Mouse (Mus musculus) thymus, adult 2 months (tissue): Measurements from ENCODE around the gene Dock9. TPM values are rescaled to one million over a fixed set of nuclear protein-coding genes. Genes with fewer than 3 reads are reported as not detected.

Experiments
- DNase-seq: peaks from one replicate; pipeline ENCODE4 v3.0.0; 2021
- H3K27ac ChIP-seq: fragments of 200-500 bp; 2 replicates; pipeline ENCODE4 v1.5.1; 2012; ENCODE audit warnings: low read length, control low read depth; ENCODE audit not compliant: control insufficient read depth, insufficient read depth
- H3K27me3 ChIP-seq: fragments of 200-500 bp; 2 replicates; pipeline ENCODE4 v1.6.1; 2012; ENCODE audit warnings: mild to moderate bottlenecking, low read length, moderate library complexity, mixed read lengths; ENCODE audit not compliant: control insufficient read depth, insufficient read depth
- H3K36me3 ChIP-seq: fragments of 200-500 bp; 2 replicates; pipeline ENCODE4 v1.6.1; 2012; ENCODE audit warnings: mild to moderate bottlenecking, low read length, moderate library complexity; ENCODE audit not compliant: control insufficient read depth, insufficient read depth
- H3K4me1 ChIP-seq: fragments of 200-500 bp; replicated peaks from 2 replicates; pipeline ENCODE4 v1.6.1; 2012; ENCODE audit warnings: low read length; ENCODE audit not compliant: control insufficient read depth, insufficient read depth
- H3K4me3 ChIP-seq: fragments of 200-500 bp; 2 replicates; pipeline ENCODE4 v1.5.1; 2012; ENCODE audit warnings: mild to moderate bottlenecking, low read length, control low read depth, moderate library complexity; ENCODE audit not compliant: control insufficient read depth, insufficient read depth
- CTCF ChIP-seq: fragments of 200-500 bp; IDR thresholded peaks from 2 replicates; pipeline ENCODE4 v1.5.1; 2012; ENCODE audit warnings: mild to moderate bottlenecking, control low read depth, low read length, moderate library complexity, borderline replicate concordance; ENCODE audit not compliant: control insufficient read depth, poor library complexity, insufficient read depth; ENCODE audit errors: extremely low read depth
- POLR2A ChIP-seq: fragments of 200-500 bp; IDR thresholded peaks from 2 replicates; pipeline ENCODE4 v1.6.1; 2012; ENCODE audit warnings: mild to moderate bottlenecking, low read length, control low read depth, moderate library complexity; ENCODE audit not compliant: control insufficient read depth, poor library complexity, insufficient read depth; ENCODE audit errors: extremely low read depth
- WGBS: fragments of 180-500 bp; shearing (Covaris S2); methylation state at CpG from one replicate; pipeline ENCODE4 v1.1.7; 2018; 5-methylcytosine and 5-hydroxymethylcytosine counted together
- polyA plus RNA-seq: library from polyadenylated mRNA; depleted of rRNA; stranded (reverse); fragments of >200 nt; gene quantifications from 2 replicates; pipeline ENCODE4 v1.2.3, GENCODE M21; 2012

Dock9 gene
- polyA plus RNA-seq, 1 experiment: 13.2 TPM

DNA sequence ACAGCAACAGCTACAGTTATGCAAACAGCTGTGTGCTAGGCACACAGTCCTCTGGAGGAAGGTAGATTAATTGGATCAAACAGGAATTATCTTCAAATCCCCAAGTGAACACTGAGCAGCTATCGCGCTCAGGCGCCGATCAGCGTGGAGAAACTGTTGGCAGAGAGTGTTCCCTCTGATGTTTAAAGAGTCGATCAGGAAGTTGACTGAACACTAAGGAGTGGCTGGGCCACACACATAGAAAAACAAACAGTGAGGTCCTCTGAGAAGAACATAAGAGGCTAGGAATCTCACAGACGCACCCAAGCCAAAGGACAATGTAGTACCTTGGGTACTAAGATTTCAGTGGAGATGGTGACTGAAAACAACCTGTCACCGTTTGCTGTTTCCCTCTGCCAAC is 136.7 kb downstream of the Dock9 start:
- Histone ChIP-seq H3K4me1 (no peaks in the 10 kb centered on the region; the same call in 1 of the 2 replicates), H3K27me3 (no peaks in the 10 kb centered on the region), H3K4me3 (no peak overlapping the region), H3K27ac (no peak overlapping the region), H3K36me3 (no peaks in the 10 kb centered on the region)
- WGBS: 89% methylated on average over 8 of the region's 8 CpGs
- no peak for DNase-seq
- no peak for TF ChIP-seq CTCF
- no peak for TF ChIP-seq POLR2A

DNA sequence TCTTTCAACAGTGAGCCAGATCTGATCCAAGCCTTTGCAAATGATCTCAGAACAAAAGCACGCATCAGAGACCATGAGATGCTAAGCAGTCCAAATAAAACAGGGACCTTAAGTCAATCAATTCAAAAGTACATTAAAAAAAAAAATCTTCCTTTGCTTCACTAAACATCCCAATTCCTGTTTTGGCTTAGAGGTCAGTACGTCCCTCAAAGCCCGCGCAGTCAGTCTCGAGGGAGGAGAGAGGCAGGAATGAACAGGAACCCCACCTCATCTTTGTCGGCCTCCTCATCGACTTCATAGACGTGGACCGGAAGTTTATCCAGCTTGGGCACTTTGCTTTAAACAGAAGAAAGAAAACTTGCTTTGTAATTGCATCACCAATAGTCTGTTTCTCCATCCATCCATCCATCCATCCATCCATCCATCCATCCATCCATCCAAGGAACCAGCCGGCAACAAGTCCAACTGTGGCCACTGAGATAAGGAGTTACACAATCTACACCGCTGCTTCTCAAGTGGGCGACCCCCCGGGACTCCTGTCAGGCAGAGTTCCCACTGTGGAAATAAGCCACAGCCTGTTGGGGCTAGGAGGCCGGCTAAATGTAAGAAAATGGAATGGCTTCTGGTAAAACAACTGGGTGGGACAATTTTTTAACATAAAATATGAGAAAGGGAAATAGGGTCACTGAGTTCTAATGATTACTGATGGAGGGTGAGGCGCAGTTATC is 137.3 kb downstream of the Dock9 start:
- H3K27me3 ChIP-seq: no peaks in the 10 kb centered on the region
- H3K36me3 ChIP-seq: no peaks in the 10 kb centered on the region
- no peaks in the 10 kb centered on the region; the same call in 1 of the 2 replicates for H3K4me1 ChIP-seq
- DNase-seq: no peak
- WGBS: 91% methylated on average over 15 of the region's 15 CpGs
- TF ChIP-seq POLR2A (no peak), CTCF (no peak)
- no peak overlapping the region for H3K4me3 ChIP-seq
- no peak overlapping the region for H3K27ac ChIP-seq

DNA sequence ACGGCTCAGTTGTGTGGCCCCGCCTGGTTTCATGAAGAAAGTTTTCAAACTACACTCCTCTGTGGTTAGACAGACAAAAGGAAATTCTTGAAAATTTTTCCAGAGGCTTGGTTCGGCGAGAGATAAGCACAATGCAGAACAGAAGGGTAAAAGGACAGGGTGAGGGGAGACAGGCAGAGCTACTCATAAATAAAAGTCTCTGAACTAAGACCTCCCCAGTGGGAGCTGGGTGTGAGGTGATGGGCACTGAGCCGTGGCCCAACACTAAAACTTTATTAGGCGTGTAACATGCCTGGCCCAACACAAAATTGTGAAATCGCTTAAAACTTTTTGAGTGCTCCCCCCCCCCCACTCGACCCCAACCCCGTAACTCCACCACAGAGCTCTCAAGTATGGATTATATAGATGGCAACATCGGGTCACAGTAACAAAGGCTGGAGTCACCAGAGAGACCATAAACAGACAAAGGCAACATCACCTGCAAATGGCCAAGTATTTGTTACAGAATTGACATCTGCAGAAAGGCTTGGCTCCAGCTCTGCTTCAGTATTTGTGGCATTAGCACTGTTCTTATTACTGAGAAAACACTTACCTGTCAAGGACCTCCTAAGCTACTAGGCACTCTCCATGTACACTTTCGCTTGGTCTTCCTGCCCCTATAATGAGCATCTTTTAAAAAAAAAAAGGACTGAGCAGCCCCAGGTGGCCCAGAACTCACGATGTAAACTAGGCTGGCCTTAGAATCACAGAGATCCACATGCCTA is 138.4 kb downstream of the Dock9 start:
- Histone ChIP-seq H3K27ac (no peak overlapping the region), H3K4me3 (no peak overlapping the region), H3K27me3 (no peaks in the 10 kb centered on the region), H3K36me3 (no peaks in the 10 kb centered on the region), H3K4me1 (no peaks in the 10 kb centered on the region; the same call in 1 of the 2 replicates)
- WGBS: 51% methylated on average over 12 of the region's 12 CpGs
- TF ChIP-seq POLR2A: no peak
- TF ChIP-seq CTCF: no peak
- DNase-seq: no peak

DNA sequence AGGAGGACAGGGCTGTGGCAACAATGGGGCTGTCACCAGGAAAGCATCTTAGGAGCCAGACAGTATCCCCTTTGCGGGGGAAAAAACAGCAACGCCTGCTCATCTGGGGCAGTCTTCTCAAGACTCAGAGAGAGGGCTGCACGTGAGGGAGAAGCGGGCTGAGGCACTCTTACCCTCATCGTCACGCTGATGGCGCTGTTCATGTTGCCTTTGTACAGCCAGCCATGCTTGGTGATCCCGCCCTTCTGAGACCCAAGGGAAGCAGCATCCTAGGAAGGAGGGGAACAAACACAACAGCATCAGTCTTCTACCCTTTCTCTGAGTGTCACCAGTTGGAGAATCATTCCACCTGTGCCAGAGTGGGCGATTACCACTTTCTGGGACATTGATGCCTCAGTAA is 139.1 kb downstream of the Dock9 start:
- no peak overlapping the region for H3K27ac ChIP-seq
- no peaks in the 10 kb centered on the region for H3K27me3 ChIP-seq
- no peak overlapping the region for H3K4me3 ChIP-seq
- no peaks in the 10 kb centered on the region; the same call in 1 of the 2 replicates for H3K4me1 ChIP-seq
- TF ChIP-seq POLR2A (no peak), CTCF (no peak)
- DNase-seq: no peak
- WGBS: 76% methylated on average over 9 of the region's 9 CpGs
- H3K36me3 ChIP-seq: no peaks in the 10 kb centered on the region

DNA sequence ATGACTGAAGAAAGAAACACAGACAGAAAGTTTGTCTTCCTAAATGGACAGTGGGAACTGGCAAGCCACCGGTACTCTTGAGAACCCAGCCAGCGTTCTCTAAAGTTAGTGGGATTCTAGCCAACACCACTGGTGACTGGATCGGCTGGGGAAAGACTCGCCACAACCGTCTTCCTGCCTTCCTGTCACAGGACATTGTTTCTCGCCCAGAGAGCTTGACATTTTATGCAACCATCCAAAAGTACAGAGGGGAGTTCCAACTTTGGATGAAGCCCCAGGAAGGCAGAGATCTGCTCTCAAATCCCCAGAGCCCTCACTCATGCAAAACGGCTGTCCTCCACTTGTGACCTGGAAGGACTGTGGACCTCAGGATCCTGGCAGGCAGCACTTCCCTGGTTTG is 140.0 kb downstream of the Dock9 start:
- 22% methylated on average over 7 of the region's 7 CpGs for WGBS
- no peak for DNase-seq
- H3K4me3 ChIP-seq: no peak overlapping the region
- no peaks in the 10 kb centered on the region for H3K27me3 ChIP-seq
- no peaks in the 10 kb centered on the region for H3K36me3 ChIP-seq
- H3K27ac ChIP-seq: no peak overlapping the region
- TF ChIP-seq CTCF (no peak), POLR2A (no peak)
- H3K4me1 ChIP-seq: no peaks in the 10 kb centered on the region; the same call in 1 of the 2 replicates

DNA sequence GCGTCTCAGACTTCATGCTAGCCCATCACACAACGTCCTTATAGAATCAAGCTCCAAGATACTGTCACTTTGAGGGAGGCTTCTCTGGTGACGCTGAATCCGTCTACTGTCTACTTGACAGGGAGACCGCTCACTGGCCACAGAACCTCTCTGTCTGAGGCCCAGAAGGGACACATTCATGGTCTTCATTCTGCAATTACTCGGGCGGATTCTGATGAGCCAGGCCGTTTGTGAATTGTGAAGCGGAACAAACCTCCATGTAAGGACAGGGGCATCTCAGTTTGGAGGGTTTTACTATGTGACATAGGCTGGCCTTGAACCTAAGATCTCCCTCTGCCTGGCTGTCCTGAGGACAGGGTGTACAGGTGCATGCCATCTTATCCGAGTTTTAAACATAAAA is 140.7 kb downstream of the Dock9 start:
- WGBS: 95% methylated on average over 10 of the region's 10 CpGs
- H3K27ac ChIP-seq: no peak overlapping the region
- no peak for TF ChIP-seq CTCF
- no peaks in the 10 kb centered on the region; the same call in 1 of the 2 replicates for H3K4me1 ChIP-seq
- H3K36me3 ChIP-seq: no peaks in the 10 kb centered on the region
- no peak for DNase-seq
- no peaks in the 10 kb centered on the region for H3K27me3 ChIP-seq
- H3K4me3 ChIP-seq: no peak overlapping the region
